Mouse (Mus musculus) ES-E14 (cell line): Measurements from ENCODE around the gene Rogdi.

Source experiments
- CHD2 ChIP-seq: IDR thresholded peaks from 2 replicates; pipeline ENCODE4 v1.6.1; 2014; ENCODE audit warnings: mild to moderate bottlenecking, low read depth, low read length, inconsistent platforms
- HCFC1 ChIP-seq: IDR thresholded peaks from 2 replicates; pipeline ENCODE4 v1.6.1; 2012; ENCODE audit warnings: low read length, inconsistent platforms, borderline replicate concordance; ENCODE audit not compliant: insufficient read depth
- MAFK ChIP-seq: IDR thresholded peaks from 2 replicates; pipeline ENCODE4 v1.6.1; 2014; ENCODE audit warnings: mild to moderate bottlenecking, low read depth, low read length, inconsistent platforms; ENCODE audit not compliant: insufficient read depth
- ZC3H11A ChIP-seq: IDR thresholded peaks from 2 replicates; pipeline ENCODE4 v1.6.1; 2012; ENCODE audit warnings: low read depth, mild to moderate bottlenecking, inconsistent platforms, low read length, borderline replicate concordance
- ZNF384 ChIP-seq: IDR thresholded peaks from 2 replicates; pipeline ENCODE4 v1.6.1; 2012; ENCODE audit warnings: low read depth, low read length, inconsistent platforms

- no peak for TF ChIP-seq HCFC1
- no peak for TF ChIP-seq ZC3H11A
- TF ChIP-seq ZNF384 = no peak
- TF ChIP-seq MAFK = no peak
- no peak for TF ChIP-seq CHD2
Measured at GRCm38 (mm10) chr16:4963346-4963745, 50.0 kb downstream of the Rogdi start.
